Mouse (Mus musculus): Measurements from ENCODE around the gene Slc22a7.

The Slc22a7 gene

DNA sequence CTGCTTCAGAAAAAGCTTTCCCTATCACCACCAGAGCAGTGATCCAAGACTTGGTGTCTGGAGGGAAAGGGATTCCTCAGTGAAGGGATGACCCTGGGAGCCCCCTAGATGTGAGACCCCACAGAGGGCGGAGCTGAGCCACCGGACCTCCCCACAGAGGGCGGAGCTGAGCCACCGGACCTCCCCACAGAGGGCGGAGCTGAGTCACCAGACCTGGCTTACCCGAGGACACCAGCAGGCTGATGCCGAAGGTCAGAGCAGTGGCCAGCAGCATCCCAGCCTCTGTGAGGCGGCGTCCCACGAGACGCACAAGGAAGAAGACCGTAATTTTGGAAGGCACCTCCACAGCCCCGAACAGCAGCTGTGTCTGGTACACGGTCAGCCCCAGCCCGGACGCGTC lies 4.6 kb downstream of the Slc22a7 start:
- DNase-seq, result no peak

DNA sequence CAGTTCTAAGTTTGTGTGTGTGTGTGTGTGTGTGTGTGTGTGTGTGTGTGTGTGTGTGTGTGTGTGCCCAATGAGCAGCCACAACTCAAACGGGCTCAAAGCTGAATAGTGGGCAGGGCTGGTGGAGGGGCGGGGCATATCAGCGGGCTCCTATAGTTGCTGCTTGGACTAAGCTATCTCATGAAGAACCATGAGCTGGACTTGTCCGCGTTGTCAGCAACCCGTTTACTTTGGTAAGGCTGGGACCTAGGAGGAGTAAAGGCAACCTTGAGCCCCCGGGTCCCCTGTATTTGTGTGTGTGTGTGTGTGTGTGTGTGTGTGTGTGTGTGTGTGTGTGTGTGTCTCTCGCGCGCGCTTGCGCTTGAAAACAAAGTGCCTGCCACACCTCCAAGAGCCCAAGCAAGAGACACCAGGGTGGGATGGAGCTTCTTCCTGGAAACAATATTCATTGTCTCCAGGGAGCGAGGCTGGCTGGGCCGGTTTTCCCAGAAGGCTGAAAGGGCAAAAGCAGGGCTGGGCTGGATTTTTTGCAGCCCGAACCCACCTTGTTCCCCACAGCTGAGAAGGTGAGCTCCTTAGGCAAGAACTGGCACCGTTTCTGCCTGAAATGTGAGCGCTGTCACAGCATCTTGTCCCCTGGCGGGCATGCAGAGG lies 9.4 kb downstream of the Slc22a7 start, which contains the start of gene Crip3:
Gene Crip3, plus strand, starts transcription at position 166 of the 654 bp plus-strand sequence.
- no peak for DNase-seq

- no peak for DNase-seq
Measured at GRCm38 (mm10) chr17:46426496-46426895, 11.8 kb downstream of the Slc22a7 start.

DNA sequence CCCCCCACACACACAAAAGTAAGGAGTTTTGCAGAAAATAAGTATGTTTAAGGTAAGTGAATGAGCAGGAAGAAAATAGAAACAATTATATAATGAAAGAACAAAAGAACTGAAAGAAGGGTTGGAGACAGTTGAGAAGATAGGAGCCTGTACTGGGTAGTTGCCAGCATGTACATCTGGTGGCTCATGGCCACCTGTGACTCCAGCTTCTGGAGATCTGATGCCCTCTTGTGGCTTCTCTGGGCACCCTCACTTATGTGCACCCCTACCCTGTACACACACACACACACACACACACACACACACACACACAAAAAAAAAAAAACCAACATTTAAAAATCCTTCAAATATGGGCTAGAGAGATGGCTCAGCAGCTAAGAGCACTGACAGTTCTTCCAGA lies 18.5 kb downstream of the Slc22a7 start:
- DNase-seq, result no peak

GRCm38 (mm10) chr17:46418628-46419027 lies 19.6 kb downstream of the Slc22a7 start:
- DNase-seq, result no peak

GRCm38 (mm10) chr17:46408478-46408877 lies 29.8 kb downstream of the Slc22a7 start:
- DNase-seq, result no peak

- DNase-seq, result no peak
Measured at GRCm38 (mm10) chr17:46394631-46395030, 43.6 kb downstream of the Slc22a7 start.

- no peak for DNase-seq
Measured at GRCm38 (mm10) chr17:46393012-46393411, 45.2 kb downstream of the Slc22a7 start.

DNA sequence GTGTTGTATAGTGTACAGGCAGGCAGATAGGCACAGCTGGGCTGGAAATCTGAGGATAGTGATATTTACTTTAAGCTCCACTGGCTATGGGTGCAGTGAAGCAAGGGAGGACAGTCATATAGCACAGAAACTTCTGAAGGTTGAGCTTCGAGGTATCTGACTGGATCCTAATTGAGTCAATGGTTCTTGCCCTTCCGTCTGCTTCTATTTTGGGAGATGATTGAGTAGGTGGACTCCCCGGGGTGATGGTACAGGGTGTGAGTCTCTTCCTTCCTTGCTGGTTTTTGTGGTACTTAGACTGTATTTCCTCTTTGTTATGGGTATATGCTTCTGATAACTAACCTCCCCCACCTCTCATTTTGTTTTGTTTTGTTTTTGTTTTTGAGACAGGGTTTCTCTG lies 50.1 kb downstream of the Slc22a7 start:
- DNase-seq, result no peak

GRCm38 (mm10) chr17:46384061-46384801 lies 54.0 kb downstream of the Slc22a7 start:
- DNase-seq, result peak; percentile 39

DNA sequence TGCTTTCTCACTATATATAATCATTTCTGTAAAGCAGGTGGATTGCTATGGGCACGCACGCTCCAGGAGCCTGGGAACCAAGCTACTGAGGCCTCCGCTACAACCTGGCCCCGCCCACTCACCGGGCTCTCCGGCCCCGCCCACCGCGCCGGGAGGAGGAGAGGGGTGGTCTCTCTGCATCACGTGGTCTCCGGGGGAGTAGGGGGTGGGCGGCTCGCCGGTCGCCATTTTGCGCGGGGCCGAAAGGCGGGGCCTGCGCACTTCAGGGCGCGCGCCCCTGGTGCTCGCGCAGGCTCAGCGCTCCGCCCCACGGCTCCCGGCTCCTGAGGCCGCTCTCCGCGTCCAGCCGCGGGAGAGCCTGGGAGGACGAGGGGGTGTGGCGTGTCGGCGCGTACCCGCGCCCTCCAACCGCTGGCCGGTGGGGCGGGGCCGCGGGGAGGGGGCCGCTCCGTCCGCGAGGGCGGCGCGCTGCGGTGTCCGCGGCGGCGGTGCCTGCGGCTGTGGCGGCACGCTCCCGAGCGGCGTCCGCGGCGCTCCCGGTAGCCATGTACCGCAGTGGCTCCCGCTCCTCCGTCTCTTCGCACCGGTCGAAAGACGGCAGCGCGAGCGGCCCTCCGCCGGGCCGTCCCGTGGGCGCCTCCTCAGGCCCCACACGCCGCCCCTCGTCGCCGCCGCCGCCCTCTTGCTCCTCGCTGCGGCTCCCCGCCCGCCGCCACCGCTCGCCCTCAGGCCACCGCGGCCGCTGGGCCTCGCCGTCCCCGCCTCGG lies 54.8 kb downstream of the Slc22a7 start, which contains the start of gene Zfp318:
Gene Zfp318, plus strand, starts transcription at position 438 of the 767 bp plus-strand sequence.
- peak; percentile 98 for DNase-seq

Measured in right cerebral cortex, postnatal 25 days (tissue).